Mouse (Mus musculus) brain, embryonic 14.5 days (tissue): ENCODE results near the gene Tox3.

Source experiments
- CTCF ChIP-seq: fragments of 200-500 bp; IDR thresholded peaks from 2 replicates; pipeline ENCODE4 v1.5.1; 2012; ENCODE audit warnings: inconsistent platforms, mild to moderate bottlenecking, moderate library complexity, borderline replicate concordance; ENCODE audit not compliant: insufficient read depth, insufficient read length; ENCODE audit errors: extremely low read depth
- POLR2A ChIP-seq: fragments of 200-500 bp; IDR thresholded peaks from 2 replicates; pipeline ENCODE4 v1.6.1; 2012; ENCODE audit warnings: mild to moderate bottlenecking, inconsistent platforms, borderline replicate concordance; ENCODE audit not compliant: poor library complexity, insufficient read depth, insufficient read length, severe bottlenecking; ENCODE audit errors: extremely low read depth

- TF ChIP-seq POLR2A, result no peak
- no peak for TF ChIP-seq CTCF
Measured at GRCm38 (mm10) chr8:90246357-90246756, 101.8 kb downstream of the Tox3 start.
